Mouse (Mus musculus): ENCODE results near the gene Irf9. TPM values are rescaled to one million over a fixed set of nuclear protein-coding genes. Genes with fewer than 3 reads are reported as not detected.

The Irf9 gene
- polyA plus RNA-seq, 1 experiment = 10.9 TPM

DNA sequence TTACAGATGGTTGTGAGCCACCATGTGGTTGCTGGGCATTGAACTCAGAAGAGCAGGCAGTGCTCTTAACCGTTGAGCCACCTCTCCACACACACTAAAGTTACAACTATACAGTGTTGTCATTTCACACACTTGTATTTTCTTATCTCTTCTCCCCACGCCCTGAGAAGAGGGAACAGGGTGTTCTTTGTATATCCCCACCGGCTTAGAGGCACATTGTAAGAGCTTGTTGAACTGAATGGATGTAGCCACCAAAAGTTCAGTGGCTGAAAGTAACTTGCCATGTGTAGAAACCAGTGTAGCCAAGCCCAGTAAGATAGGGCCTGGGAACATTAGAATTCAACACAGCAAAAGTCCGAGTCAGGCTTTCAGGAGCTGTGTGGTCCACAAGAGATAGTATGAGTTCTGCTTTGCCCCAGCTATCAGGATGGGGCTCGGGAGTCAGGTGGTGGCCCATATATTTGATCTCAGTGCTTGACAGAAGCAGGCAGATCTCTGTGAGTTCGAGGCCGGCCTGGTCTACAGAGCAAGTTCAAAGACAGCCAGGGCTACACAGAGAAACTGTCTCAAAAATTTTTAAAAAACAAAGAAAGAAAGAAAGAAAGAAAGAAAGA, 11.3 kb downstream of the Irf9 start:
- Histone ChIP-seq H3K9ac (ENCODE audit: low read depth, poor library complexity, severe bottlenecking) (no peak overlapping the region), H3K27ac (ENCODE audit: insufficient read depth, low read length) (no peak overlapping the region), H3K36me3 (ENCODE audit: control insufficient read depth, insufficient read depth, low read length, poor library complexity, severe bottlenecking) (no peaks in the 10 kb centered on the region), H3K4me1 (ENCODE audit: control insufficient read depth, insufficient read depth, low read length) (no peaks in the 10 kb centered on the region), H3K27me3 (ENCODE audit: control insufficient read depth, insufficient read depth, low read length, poor library complexity, severe bottlenecking) (no peaks in the 10 kb centered on the region), H3K9me3 (replicated peaks; ENCODE audit: control insufficient read depth, insufficient read depth, low read length, poor library complexity, severe bottlenecking) (no peaks in the 10 kb centered on the region), H3K4me3 (ENCODE audit: low read depth, low read length) (no peak overlapping the region)
- TF ChIP-seq CTCF (IDR thresholded peaks at IDR 0.05; ENCODE audit: low read depth, low read length) = no peak
- TF ChIP-seq POLR2A (IDR thresholded peaks at IDR 0.05; ENCODE audit: insufficient read depth, low read length) = no peak
- no peak for TF ChIP-seq EP300 (IDR thresholded peaks at IDR 0.05; ENCODE audit: insufficient read depth, low read depth, low read length)

DNA sequence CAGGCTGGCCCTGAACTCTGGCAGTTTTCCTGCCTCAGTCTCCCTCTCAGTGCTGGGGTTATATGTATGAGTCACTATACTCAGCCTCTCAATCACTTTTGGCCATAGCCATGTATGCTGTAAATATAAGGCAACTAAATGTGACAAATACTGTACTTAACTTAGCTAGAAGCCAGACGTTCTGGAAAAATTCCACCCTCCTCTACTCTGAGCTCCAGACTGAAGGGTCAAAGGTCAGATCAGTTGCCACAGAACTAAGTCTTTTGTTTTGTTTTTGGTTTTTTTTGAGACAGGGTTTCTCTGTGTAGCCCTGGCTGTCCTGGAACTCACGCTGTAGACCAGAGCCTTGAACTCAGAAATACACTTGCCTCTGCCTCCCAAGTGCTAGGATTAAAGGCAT, 12.5 kb downstream of the Irf9 start:
- no peaks in the 10 kb centered on the region for H3K9me3 ChIP-seq (replicated peaks; ENCODE audit: control insufficient read depth, insufficient read depth, low read length, poor library complexity, severe bottlenecking)
- no peaks in the 10 kb centered on the region for H3K36me3 ChIP-seq (ENCODE audit: control insufficient read depth, insufficient read depth, low read length, poor library complexity, severe bottlenecking)
- no peak for TF ChIP-seq EP300 (IDR thresholded peaks at IDR 0.05; ENCODE audit: insufficient read depth, low read depth, low read length)
- no peak overlapping the region for H3K4me3 ChIP-seq (ENCODE audit: low read depth, low read length)
- H3K9ac ChIP-seq (ENCODE audit: low read depth, poor library complexity, severe bottlenecking) = no peak overlapping the region
- no peaks in the 10 kb centered on the region for H3K4me1 ChIP-seq (ENCODE audit: control insufficient read depth, insufficient read depth, low read length)
- H3K27ac ChIP-seq (ENCODE audit: insufficient read depth, low read length) = no peak overlapping the region
- no peaks in the 10 kb centered on the region for H3K27me3 ChIP-seq (ENCODE audit: control insufficient read depth, insufficient read depth, low read length, poor library complexity, severe bottlenecking)

DNA sequence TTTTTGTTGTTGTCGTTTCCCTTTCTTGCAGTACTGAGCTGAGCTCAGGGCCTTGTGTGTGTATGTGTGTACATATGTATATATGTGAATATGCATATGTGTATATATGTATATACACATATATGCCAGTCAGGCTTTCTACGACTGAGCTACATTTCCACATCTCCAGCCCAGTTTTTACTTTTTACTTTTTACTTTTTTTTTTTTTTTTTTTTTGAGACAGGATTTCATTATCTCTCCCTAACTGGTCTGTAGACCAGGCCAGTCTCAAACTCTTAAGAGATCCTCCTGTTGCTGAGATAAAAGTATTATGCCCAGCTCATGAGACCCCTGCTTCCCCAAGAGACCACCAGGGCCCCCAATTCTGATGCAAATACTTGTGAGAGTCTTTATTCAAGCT, 13.5 kb downstream of the Irf9 start:
- Histone ChIP-seq H3K9me3 (replicated peaks; ENCODE audit: control insufficient read depth, insufficient read depth, low read length, poor library complexity, severe bottlenecking) (no peaks in the 10 kb centered on the region), H3K27ac (ENCODE audit: insufficient read depth, low read length) (peak overlapping the region; percentile 67), H3K27me3 (ENCODE audit: control insufficient read depth, insufficient read depth, low read length, poor library complexity, severe bottlenecking) (no peaks in the 10 kb centered on the region), H3K36me3 (ENCODE audit: control insufficient read depth, insufficient read depth, low read length, poor library complexity, severe bottlenecking) (no peaks in the 10 kb centered on the region), H3K9ac (ENCODE audit: low read depth, poor library complexity, severe bottlenecking) (no peak overlapping the region), H3K4me1 (ENCODE audit: control insufficient read depth, insufficient read depth, low read length) (no peaks in the 10 kb centered on the region), H3K4me3 (ENCODE audit: low read depth, low read length) (no peak overlapping the region)
- TF ChIP-seq CTCF (IDR thresholded peaks at IDR 0.05; ENCODE audit: low read depth, low read length) (no peak), EP300 (IDR thresholded peaks at IDR 0.05; ENCODE audit: insufficient read depth, low read depth, low read length) (no peak), POLR2A (IDR thresholded peaks at IDR 0.05; ENCODE audit: insufficient read depth, low read length) (no peak)

DNA sequence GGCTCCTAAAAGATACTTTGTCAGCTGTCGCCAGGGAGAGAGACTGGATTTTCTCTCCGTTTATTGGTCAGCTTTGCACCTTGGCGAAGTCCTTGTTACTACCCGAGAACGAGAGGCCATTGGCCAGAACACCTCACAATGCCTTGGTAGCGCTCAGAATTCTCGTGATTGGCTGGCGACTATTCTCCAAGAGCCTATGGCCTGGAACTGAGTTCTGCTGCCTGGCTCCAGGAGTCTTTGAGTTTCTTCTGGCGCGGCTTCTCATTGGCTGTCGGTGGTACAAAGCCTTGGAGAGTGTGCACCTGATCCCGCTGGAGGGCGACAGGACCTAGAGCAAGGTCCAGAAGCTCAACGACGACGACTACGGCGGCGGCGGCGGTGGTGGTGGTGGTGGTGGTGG, 14.5 kb downstream of the Irf9 start, which contains the start of gene Rec8:
Gene Rec8 (plus strand): TSS at position 216 of the 400 bp plus-strand sequence.
- TF ChIP-seq CTCF (IDR thresholded peaks at IDR 0.05; ENCODE audit: low read depth, low read length) (peak; percentile 33), POLR2A (IDR thresholded peaks at IDR 0.05; ENCODE audit: insufficient read depth, low read length) (no peak), EP300 (IDR thresholded peaks at IDR 0.05; ENCODE audit: insufficient read depth, low read depth, low read length) (no peak)
- peak within 1 kb of the TSS; percentile 67 for H3K27ac ChIP-seq (ENCODE audit: insufficient read depth, low read length)
- H3K27me3 ChIP-seq (ENCODE audit: control insufficient read depth, insufficient read depth, low read length, poor library complexity, severe bottlenecking) = no peaks in the 10 kb centered on the region
- no peaks in the 10 kb centered on the region for H3K9me3 ChIP-seq (replicated peaks; ENCODE audit: control insufficient read depth, insufficient read depth, low read length, poor library complexity, severe bottlenecking)
- peaks cover 3% of the 10 kb centered on the region for H3K4me1 ChIP-seq (ENCODE audit: control insufficient read depth, insufficient read depth, low read length)
- peak within 1 kb of the TSS; percentile 52 for H3K9ac ChIP-seq (ENCODE audit: low read depth, poor library complexity, severe bottlenecking)
- peak within 1 kb of the TSS; percentile 28 for H3K4me3 ChIP-seq (ENCODE audit: low read depth, low read length)
- H3K36me3 ChIP-seq (ENCODE audit: control insufficient read depth, insufficient read depth, low read length, poor library complexity, severe bottlenecking) = no peaks in the 10 kb centered on the region

DNA sequence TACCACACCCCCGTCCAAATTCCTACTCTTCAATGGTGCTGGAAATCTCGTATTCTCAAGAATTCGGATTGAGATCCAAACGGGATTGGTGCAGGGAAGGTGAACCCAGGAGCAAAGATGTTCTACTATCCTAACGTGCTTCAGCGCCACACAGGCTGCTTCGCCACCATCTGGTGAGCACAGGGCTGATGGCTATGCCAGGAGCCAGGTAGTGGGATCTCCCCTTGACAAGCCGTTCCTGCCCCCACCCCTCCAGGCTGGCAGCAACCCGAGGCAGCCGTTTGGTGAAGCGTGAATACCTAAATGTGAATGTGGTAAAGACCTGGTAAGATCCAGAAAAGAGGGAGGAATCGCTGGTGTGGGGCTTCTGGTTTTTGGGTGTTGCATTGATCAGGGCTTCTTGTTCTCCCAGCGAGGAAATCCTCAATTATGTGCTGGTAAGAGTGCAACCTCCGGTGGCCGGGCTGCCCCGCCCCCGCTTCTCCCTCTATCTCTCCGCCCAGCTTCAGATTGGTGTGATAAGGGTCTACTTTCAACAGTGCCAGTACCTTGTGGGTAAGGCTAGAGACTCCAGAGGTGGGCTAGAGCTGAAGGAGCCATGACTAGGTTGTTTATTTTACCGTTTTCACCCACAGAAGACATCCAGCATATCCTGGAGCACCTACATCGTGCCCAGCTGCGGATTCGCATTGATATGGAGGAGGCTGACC, 15.3 kb downstream of the Irf9 start:
- Histone ChIP-seq H3K4me1 (ENCODE audit: control insufficient read depth, insufficient read depth, low read length) (peaks cover 5% of the 10 kb centered on the region), H3K27me3 (ENCODE audit: control insufficient read depth, insufficient read depth, low read length, poor library complexity, severe bottlenecking) (no peaks in the 10 kb centered on the region), H3K36me3 (ENCODE audit: control insufficient read depth, insufficient read depth, low read length, poor library complexity, severe bottlenecking) (no peaks in the 10 kb centered on the region), H3K27ac (ENCODE audit: insufficient read depth, low read length) (no peak overlapping the region), H3K4me3 (ENCODE audit: low read depth, low read length) (peak overlapping the region; percentile 28), H3K9me3 (replicated peaks; ENCODE audit: control insufficient read depth, insufficient read depth, low read length, poor library complexity, severe bottlenecking) (no peaks in the 10 kb centered on the region), H3K9ac (ENCODE audit: low read depth, poor library complexity, severe bottlenecking) (peak overlapping the region; percentile 52)
- TF ChIP-seq CTCF (IDR thresholded peaks at IDR 0.05; ENCODE audit: low read depth, low read length) (no peak), EP300 (IDR thresholded peaks at IDR 0.05; ENCODE audit: insufficient read depth, low read depth, low read length) (no peak), POLR2A (IDR thresholded peaks at IDR 0.05; ENCODE audit: insufficient read depth, low read length) (no peak)

DNA sequence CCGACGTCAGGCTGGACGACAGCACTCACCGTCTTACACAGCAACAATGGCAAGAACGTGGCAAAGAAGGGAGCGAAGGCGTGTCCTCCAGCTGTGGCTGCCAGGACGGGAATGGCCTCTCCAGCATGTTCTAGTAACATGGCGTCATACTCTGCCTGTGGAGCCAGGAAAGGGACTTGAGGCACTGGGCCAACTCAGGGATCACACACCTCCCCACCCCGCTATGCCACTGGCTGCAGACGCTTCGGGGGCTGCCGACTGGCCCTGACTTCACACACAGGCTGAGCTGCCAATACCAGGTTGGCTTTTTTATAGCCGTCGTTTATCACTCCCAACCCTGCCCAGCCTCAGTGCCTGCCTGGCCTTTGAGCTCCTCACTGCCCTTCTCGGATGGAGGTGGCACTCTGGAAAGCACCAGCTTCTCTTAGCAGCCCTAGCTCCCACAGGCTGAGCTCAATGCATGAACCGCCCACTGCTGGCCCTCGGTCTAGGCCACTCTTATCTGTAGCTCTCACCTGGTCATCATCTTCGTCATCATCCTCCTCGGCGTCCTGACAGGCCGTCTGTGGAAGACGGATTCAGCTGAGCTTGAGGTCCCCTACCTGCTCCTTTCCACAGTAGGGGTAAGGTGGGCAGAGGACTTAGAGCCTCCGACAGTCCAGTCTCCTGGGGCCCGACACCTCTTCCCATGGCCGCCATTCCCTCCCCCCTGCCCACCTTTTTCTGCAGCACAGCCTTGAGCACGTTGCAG, 24.9 kb downstream of the Irf9 start:
- H3K36me3 ChIP-seq (ENCODE audit: control insufficient read depth, insufficient read depth, low read length, poor library complexity, severe bottlenecking) = peaks cover 34% of the 10 kb centered on the region
- no peak overlapping the region for H3K4me3 ChIP-seq (ENCODE audit: low read depth, low read length)
- no peak overlapping the region for H3K27ac ChIP-seq (ENCODE audit: insufficient read depth, low read length)
- H3K4me1 ChIP-seq (ENCODE audit: control insufficient read depth, insufficient read depth, low read length) = no peaks in the 10 kb centered on the region
- no peaks in the 10 kb centered on the region for H3K27me3 ChIP-seq (ENCODE audit: control insufficient read depth, insufficient read depth, low read length, poor library complexity, severe bottlenecking)
- H3K9ac ChIP-seq (ENCODE audit: low read depth, poor library complexity, severe bottlenecking) = no peak overlapping the region
- TF ChIP-seq CTCF (IDR thresholded peaks at IDR 0.05; ENCODE audit: low read depth, low read length) (no peak), EP300 (IDR thresholded peaks at IDR 0.05; ENCODE audit: insufficient read depth, low read depth, low read length) (no peak), POLR2A (IDR thresholded peaks at IDR 0.05; ENCODE audit: insufficient read depth, low read length) (no peak)
- no peaks in the 10 kb centered on the region for H3K9me3 ChIP-seq (replicated peaks; ENCODE audit: control insufficient read depth, insufficient read depth, low read length, poor library complexity, severe bottlenecking)

Data from ES-Bruce4 (cell line).